Mouse (Mus musculus) WW6 (cell line): Measurements from ENCODE around the gene Rars2.
A peak's percentile ranks its signal among the peaks of the same experiment; 100 is the strongest.
"Not testable (repeated sequence)": the region's sequence is repeated elsewhere in the genome, so short reads cannot be mapped to it uniquely, and the experiment has no call there.

Experiments
- DNase-seq: peaks from one replicate; pipeline ENCODE4 v3.0.0-alpha.2; 2013; ENCODE audit warnings: low read depth, low spot score

Rars2 gene

GRCm38 (mm10) chr4:34614630-34615094, at the start of gene Rars2, which contains the start of gene Orc3:
TSS of gene Rars2 (plus strand) at chr4:34614957.
TSS of gene Orc3 (minus strand) at chr4:34614944.
- peak; percentile 76 for DNase-seq

GRCm38 (mm10) chr4:34566226-34566625, 48.5 kb upstream of the Rars2 start:
- DNase-seq: no peak

GRCm38 (mm10) chr4:34572876-34573275, 41.9 kb upstream of the Rars2 start:
- no peak for DNase-seq

GRCm38 (mm10) chr4:34577028-34577427, 37.7 kb upstream of the Rars2 start:
- no peak for DNase-seq

GRCm38 (mm10) chr4:34579215-34579614, 35.5 kb upstream of the Rars2 start:
- DNase-seq: no peak

- not testable (repeated sequence) for DNase-seq
Measured at GRCm38 (mm10) chr4:34581489-34581888, 33.3 kb upstream of the Rars2 start.

GRCm38 (mm10) chr4:34581990-34582389, 32.8 kb upstream of the Rars2 start:
- DNase-seq: no peak

- no peak for DNase-seq
Measured at GRCm38 (mm10) chr4:34582476-34582875, 32.3 kb upstream of the Rars2 start.

GRCm38 (mm10) chr4:34583427-34583826, 31.3 kb upstream of the Rars2 start:
- no peak for DNase-seq

GRCm38 (mm10) chr4:34584871-34585607, 29.7 kb upstream of the Rars2 start:
- DNase-seq: no peak

- DNase-seq: no peak
Measured at GRCm38 (mm10) chr4:34603123-34603522, 11.6 kb upstream of the Rars2 start.

- DNase-seq: no peak
Measured at GRCm38 (mm10) chr4:34606658-34607057, 8.1 kb upstream of the Rars2 start.

- no peak for DNase-seq
Measured at GRCm38 (mm10) chr4:34613571-34614145, 1.1 kb upstream of the Rars2 start.

GRCm38 (mm10) chr4:34615303-34615702, 546 bp downstream of the Rars2 start:
- no peak for DNase-seq

GRCm38 (mm10) chr4:34616146-34616545, 1.4 kb downstream of the Rars2 start:
- DNase-seq: no peak

GRCm38 (mm10) chr4:34625556-34625955, 10.8 kb downstream of the Rars2 start:
- no peak for DNase-seq

GRCm38 (mm10) chr4:34626401-34626800, 11.6 kb downstream of the Rars2 start:
- no peak for DNase-seq

- DNase-seq: no peak
Measured at GRCm38 (mm10) chr4:34629956-34630355, 15.2 kb downstream of the Rars2 start.

GRCm38 (mm10) chr4:34634129-34634528, 19.4 kb downstream of the Rars2 start:
- DNase-seq: no peak

- DNase-seq: no peak
Measured at GRCm38 (mm10) chr4:34636036-34636435, 21.3 kb downstream of the Rars2 start.

- no peak for DNase-seq
Measured at GRCm38 (mm10) chr4:34637386-34637785, 22.6 kb downstream of the Rars2 start.

GRCm38 (mm10) chr4:34637851-34638250, 23.1 kb downstream of the Rars2 start:
- DNase-seq: no peak

- DNase-seq: no peak
Measured at GRCm38 (mm10) chr4:34639745-34640364, 25.1 kb downstream of the Rars2 start.
